Mouse (Mus musculus) thymus, postnatal 25 days (tissue): ENCODE data around the gene Sned1.
A peak's percentile ranks its signal among the peaks of the same experiment; 100 is the strongest.

Source experiments
- DNase-seq: peaks from one replicate; pipeline ENCODE4 v3.0.0; 2022

Sned1 gene

DNA sequence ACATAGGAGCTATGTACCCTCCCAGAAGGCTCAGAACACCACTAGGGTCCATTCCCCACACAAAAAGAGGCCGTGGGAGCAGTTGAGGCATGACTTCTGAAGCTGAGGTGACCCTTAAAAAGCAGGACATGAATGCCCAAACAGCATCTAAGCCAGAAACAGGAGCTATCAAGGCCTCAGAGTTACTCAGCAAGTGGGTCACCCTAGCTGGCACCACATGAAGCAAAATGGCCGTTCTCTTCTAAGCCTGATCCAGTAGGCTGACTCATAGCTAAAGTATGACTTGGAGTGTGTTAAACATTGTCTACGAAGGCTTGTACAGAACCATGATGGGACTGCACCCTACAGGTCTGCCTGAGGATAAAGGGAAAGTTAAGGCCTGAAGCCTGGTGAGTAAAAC, 90.8 kb downstream of the Sned1 start:
- no peak for DNase-seq

DNA sequence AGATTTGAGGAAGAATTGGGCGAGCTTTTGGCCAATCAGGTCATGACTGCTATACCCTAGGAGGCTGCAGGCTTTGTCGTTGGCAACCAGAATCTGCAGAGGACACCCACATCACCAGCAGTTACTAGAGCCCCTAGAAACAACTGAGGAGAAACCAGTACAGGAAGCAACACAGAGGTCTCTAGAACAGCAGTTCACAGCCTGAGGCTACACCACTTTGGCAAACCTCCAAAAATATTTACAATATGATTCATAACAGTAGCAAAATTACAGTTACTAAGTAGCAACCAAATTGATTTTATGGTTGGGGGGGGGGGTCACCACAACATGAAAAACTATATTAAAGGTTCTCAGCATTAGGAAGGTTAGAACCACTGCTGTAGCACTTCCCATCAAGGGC, 99.0 kb downstream of the Sned1 start:
- no peak for DNase-seq

GRCm38 (mm10) chr1:93342648-93343503, 107.2 kb downstream of the Sned1 start, which contains the start of the genes Ppp1r7 and Pask:
TSS of gene Ppp1r7 (plus strand) at chr1:93342854.
TSS of gene Pask (minus strand) at chr1:93343482.
- peak; percentile 90 for DNase-seq

DNA sequence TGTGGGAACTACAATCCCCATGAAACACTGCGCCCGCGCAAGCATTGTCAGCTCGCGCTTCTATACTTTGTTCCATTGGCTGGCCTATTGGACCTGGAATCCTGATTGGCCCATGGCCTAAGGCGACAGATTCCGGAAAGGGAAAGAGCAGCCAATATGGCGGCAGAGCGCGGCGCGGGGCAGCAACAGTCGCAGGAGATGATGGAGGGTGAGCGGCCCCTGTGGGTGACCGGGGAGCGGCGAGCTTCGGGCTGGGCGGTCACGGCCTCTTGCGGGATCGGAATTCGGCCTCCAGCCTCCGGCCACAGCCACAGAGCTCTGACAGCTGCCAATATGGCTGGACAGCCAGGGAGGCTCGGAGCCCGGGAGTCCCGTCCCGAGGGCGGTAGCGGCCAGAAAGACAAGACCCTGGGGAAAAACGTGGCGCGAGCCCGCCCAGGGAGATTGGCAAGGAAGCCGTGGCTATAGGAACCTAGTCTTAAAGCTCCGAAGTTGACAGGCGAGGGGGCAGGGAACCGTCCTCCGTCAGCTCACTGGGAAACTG, 107.9 kb downstream of the Sned1 start:
- peak; percentile 92 for DNase-seq

GRCm38 (mm10) chr1:93347176-93347575, 111.5 kb downstream of the Sned1 start:
- DNase-seq, result no peak

DNA sequence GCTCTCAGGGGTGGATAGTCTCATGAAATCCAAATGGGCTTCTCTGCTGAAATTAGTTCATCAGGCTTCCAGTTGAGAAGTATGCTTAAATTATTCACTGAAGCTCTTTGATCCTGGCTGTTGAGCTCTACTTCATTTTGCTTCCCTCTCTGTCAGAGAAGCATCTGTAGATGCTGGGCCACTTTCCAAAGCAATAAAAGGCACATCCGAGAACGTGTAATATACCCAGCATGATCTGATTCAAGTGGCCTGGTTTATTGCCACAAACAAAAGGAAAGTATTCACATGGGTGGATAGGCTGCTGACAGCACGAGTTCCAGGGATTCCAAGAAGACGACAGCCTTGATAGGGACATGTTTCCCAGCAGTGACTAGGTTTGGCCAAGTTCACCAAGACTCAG, 114.1 kb downstream of the Sned1 start:
- DNase-seq, result no peak
